Mouse (Mus musculus) T-helper 17 cell (primary cell): ENCODE data around the gene Atg4c.

Experiments
- in situ Hi-C, 2 experiments: fragments of 300-600 bp; cut with MboI, MseI; formaldehyde crosslinking; loops; 1 replicate in 1 of 2; 2 replicates in 1 of 2; pipeline ENCODE4 v1.15.1; 2025; ENCODE audit warnings: high pct_unique_total_duplicates in 2 of 2

Gene Atg4c

DNA sequence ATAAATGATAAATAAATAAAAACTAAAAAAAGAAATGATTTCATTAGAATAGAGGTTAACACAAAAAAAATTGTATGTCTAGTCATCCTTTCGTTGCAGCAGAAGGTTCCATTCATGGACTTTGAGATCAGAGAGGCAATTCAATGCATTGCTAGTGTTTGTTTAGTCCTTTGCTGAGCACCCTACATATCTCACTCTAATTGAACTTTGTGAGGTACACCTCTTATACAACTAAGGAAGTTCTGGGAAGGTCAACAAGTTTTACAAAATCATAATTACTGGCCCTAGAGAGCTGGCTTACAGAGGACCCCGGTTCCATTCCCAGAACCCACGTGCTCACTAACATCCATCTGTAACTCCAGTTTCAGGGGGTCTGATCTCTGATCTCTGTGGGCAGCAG, 55.6 kb downstream of the Atg4c start:
- in situ Hi-C loops = no loop called here

DNA sequence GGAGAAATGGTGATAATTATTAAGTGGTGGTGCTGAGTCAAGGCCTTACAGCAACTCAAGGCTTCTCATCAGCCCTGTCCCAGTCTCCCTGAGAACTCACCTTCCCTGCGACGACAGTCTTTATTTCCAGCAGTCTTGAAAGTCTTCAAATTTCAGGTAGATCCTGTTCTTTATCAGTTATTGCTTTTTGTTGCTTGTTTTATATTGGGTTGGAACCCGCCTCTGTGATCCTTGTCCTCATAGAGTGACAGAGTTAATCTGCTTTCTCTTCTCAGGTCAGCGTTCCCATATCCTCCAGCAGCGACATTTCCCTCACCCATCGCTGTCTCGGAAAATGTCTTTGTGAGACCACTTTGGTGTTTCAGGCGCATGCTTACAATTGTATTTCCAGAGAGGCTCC, 56.1 kb downstream of the Atg4c start:
- in situ Hi-C loops = no loop called here

DNA sequence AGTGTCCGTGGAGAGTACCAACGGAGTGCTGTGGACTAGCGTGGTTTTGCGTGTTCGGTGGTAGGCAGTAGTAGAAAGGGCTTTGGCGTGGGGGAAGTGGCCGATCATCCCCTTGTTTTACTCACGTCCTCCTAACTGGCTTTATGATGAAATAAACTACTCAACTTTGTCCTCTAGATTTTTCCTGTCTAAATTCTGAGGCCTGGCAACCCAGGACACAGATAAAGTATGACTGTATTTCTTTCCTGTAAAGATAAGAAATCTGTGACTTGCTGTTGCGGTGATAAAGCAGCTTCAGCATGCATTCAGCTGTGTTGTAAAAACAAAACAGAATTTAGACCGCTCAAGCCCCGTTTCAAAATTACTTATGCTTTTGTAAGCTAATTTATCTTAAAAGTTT, 59.2 kb downstream of the Atg4c start:
- in situ Hi-C loops = no loop called here

DNA sequence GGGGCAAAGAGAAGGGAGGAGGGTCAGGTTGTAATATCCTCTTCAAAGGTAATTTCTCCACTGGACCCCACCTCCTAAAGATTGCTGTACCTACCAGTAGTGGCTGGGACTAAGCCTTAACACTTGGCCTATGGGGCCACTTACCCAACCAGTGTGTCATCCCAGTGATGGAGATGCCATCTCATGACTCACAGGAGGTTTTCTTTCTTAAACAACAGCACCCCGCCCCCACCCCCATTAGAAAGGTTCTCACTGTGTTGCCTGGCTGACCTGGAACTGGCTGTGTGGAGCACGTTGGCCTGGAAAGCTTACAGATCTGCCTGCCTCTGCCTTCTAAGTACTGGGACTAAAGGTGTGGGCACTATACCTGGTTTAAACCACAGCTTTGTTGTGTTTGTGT, 69.5 kb downstream of the Atg4c start:
- in situ Hi-C loops = no loop called here

DNA sequence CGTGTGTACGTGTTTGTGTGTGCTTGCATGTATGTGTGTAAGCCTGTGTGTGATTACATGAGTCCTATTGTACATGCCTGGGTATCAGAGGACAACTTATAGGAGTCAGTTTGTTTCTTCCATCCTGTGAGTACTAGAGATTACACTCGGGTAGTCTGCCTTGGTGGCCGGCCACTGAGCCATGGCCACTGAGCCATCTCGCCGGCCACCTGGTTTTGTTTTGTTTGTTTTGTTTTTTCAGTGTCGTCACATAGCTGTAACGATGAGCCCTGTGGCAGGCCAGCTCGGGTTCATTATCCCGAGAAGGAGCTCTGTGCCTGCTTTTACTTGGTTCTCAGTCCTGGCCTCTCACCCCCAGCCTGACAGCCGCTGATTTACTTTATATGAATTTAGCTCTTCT, 69.9 kb downstream of the Atg4c start:
- in situ Hi-C loops = no loop called here

DNA sequence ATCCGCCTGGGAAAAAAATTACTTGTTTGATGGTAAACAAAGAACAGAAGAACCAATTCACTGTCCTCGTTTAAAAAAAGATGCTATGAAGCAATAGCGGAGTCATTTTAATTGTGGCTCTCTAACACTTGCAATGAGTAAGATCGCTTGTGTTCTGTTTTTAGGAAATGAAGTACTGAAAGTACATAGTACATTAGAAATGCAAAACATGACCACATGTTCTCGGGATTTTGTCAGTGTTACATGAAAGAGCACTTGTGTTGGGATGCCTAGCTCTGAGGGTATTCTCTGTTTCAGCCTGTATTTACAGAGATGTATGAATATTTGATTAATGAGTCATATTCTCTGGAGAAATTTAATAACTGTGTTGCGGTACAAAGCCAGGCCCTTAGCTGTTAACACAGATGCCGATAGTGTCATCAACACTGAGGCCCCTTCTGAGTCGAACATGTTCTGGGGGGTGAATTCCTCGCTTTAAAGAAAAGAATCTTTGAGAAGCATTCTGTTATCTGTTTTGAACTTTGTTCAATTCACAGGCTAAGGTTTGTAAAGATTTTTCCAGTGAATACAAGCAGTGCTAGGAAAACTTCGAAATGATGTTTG, 73.2 kb downstream of the Atg4c start:
- in situ Hi-C loops = no loop called here

DNA sequence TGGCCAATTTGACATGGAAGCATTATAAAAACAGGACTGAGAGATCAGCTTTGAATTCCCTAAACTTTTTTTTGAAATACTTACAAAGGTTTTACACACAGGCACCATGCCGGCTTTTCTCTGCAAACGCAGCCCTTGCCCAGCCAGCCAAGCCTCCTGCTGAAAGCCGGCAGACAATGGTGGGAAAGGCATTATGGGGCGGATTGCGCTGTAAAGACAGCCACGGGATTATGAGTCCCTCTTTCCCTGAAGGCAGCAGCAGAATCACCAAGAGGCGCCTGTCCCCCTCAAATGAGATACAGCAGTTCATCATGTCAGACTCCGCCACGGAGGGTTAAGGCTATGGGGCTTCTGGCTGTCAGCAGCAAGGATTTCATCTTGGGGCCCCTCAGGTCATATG, 79.1 kb downstream of the Atg4c start:
- in situ Hi-C loops = no loop called here

DNA sequence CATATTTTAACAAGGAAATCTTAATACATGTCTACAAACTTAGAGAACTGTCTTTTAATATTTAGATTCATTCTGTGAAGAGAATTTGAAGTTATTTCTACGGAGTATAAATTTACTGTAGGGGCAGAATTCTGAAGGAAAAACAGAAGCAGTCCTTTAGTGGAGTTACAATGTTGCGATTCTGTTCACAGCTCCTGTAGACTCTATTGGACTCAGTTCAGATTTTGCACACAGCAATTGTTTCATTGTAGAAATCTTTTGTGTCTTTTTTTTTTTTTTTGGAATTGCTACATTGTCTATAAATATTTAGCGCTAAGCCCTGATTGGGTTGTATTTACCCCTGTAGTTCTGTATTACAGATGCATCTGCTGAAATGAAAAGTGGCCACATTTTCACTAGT, 79.7 kb downstream of the Atg4c start:
- in situ Hi-C loops = no loop called here

DNA sequence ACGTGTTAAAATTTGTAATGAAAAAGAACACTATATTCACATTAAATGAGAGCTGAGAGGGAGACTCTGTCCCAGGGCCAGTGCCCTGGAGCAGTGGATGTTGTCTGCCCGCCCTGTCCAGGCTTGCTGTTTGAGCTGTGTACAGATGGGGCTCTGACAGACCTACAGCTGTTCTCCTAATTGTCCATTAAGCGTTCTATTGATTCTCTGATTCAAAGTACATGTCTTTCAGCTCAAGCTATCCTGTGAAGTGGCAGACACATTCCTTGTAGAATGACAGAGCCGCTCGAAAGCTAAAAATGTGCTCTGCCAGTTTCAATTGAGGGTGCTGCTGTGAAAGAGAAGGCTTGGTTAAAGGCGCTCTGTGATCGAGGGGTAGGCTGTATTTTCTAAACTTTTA, 80.2 kb downstream of the Atg4c start:
- in situ Hi-C loops = no loop called here

DNA sequence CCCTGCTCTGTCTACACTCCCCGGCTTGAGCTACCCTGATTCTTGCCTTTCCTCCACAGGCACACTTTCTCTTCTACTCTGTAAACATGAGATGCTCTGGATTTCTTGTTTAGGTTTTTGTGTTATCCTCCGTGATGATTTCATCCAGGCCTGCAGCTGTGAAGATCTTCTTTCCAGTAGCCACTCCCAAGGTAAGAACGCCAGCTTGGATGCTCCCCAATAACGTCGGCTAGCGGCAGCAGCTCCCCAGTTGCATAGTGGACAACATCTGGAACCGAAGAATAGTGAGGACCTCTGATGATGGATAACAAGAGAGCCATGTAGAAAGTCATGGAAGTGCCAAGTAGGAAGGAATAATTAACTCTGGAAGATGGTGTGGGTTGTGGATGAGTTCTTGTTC, 85.1 kb downstream of the Atg4c start:
- in situ Hi-C loops = no loop called here

DNA sequence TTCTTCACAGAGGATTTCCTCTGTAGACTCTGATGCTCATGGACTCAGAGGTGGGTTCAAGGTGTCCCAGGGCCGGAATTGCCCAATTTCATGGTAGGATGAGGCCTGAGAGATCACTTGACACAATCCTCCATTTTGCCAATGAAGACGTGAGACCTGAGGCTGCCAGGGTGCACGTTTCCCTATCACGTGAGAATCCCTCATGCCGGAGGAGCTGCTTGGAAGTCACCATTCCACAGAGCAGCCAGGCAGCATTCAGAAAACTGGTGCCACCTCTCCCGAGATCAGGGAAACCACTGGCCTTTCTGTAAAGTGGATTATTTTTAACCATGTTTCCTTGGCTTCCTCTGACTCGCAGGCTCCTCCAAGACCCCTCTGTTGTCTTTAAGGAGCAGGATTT, 88.0 kb downstream of the Atg4c start:
- in situ Hi-C loops = no loop called here

DNA sequence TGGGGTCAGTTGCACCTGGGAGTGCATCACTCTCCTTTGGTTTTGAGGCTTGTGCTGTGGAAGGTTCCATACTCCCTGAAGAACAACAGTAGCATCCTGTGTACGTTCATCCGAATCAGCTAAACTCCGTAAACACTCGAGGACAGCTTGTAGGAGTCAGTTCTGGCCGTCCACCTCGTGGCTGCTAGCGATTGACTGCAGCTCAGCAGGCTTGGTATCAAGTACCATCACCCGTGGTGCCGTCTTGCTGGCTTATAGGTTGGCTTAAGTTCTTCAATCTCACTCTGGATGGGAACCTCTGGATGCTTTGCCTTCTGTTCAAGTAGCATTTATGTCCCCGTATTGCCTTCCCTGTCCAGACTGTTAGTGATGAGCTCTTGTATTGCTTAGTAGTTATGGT, 95.6 kb downstream of the Atg4c start:
- in situ Hi-C loops = no loop called here

DNA sequence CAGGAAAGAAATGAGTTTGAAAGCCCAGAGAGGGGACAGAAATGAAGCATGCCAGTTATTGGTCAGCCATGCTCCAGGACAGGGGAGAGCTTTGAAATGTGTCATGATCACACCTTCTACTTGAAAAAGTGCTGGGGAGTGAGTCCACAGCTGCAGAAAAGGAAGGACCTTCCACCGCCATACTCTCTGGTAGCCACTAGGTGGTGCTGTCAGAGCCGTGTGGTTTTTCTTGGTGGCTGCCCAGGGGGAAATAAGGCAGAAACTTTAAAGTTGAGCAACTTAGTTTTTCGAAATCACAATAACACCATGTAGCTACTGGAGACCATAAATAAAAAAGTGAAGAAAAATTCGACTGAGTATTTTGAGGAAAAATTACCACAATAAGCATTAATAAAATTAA, 104.9 kb downstream of the Atg4c start:
- in situ Hi-C loops = no loop called here

DNA sequence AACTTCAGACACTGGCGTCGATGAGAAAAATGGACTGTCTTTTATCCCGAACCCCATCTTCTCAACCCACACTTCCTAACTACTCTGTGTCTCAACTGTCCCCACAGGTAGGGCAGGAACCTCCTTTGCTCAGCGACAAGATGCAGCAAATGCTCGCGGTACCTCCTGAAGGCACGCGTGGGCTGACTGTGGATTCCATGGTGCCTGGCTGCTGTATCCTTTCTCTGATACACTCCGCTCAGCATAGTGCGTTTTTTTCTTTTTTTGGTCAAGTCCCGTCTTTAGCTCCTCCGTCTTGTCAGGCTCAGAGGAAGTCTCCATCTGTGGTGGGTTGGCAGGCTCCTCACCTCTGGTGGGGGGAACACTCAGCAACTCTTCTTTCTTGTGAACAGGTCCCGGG, 111.1 kb downstream of the Atg4c start:
- in situ Hi-C loops = loop anchor here in 1 of 2 experiments (25.0 kb wide), 1 partner anchor 583 kb away; no protein-coding TSS in a partner anchor
